In genomic region chr2:68430493-68430892, GRCm38 (mm10) we compare ENCODE assay signal across 9 mouse cellular contexts. TPM values are rescaled to one million over a fixed set of nuclear protein-coding genes. Genes with fewer than 3 reads are reported as not detected.
A peak's percentile ranks its signal among the peaks of the same experiment; 100 is the strongest.
DNase-seq lines count a peak whose midpoint lies in the region; ATAC-seq and TF ChIP-seq lines count a peak whose summit lies in the region.
"Had no signal": no experiment of that assay in that cellular context is flagged by ENCODE, and none has a peak within 500 bp of the region (broad histone marks: within the 10 kb centered on the region; RNA-seq: fewer than 3 reads in every experiment).

No protein-coding gene starts in this region.

- TF ChIP-seq POLR2A in cerebellum, adult 2 months (IDR thresholded peaks at IDR 0.05; ENCODE audit: borderline replicate concordance, insufficient read depth, low read length): no peak

- no peak for ATAC-seq in midbrain, postnatal 0 days (ENCODE audit: low FRiP score)
- ATAC-seq in lung, postnatal 0 days: peak; percentile 27

- H3K36me3 ChIP-seq in midbrain, postnatal 0 days (ENCODE audit: insufficient read depth, low read length): no peaks in the 10 kb centered on the region
- H3K36me3 ChIP-seq in midbrain, embryonic 10.5 days: peaks cover 10% of the 10 kb centered on the region
- no peaks in the 10 kb centered on the region for H3K36me3 ChIP-seq in lung, postnatal 0 days (ENCODE audit: insufficient read depth, low read length)

- peak; percentile 43; the same call in 1 of the 2 replicates for TF ChIP-seq CTCF in cerebellum, adult 2 months (IDR thresholded peaks at IDR 0.05; ENCODE audit: borderline replicate concordance, insufficient read depth, low read depth, low read length)
- peak; percentile 31 for TF ChIP-seq CTCF in midbrain, postnatal 0 days (IDR thresholded peaks at IDR 0.05)
- TF ChIP-seq CTCF in lung, postnatal 0 days (IDR thresholded peaks at IDR 0.05): peak; percentile 71

- peak in 1 of 2 experiments; percentile 44 for DNase-seq in cerebellum, adult 2 months
- DNase-seq in cerebellum, adult 11-12 months: no peak
- DNase-seq in midbrain, postnatal 0 days (ENCODE audit: low spot score): no peak
- no peak for DNase-seq in midbrain, embryonic 10.5 days (ENCODE audit: low spot score)
- peak; percentile 35 for DNase-seq in lung, postnatal 0 days (ENCODE audit: low spot score)
- DNase-seq in thymus, postnatal 14 days: peak; percentile 85
- DNase-seq in ovary, postnatal 10 days (ENCODE audit: low spot score): no peak
- no peak for DNase-seq in adrenal gland, adult 2 months
- DNase-seq: left cerebral cortex, postnatal 4 days had no signal

- H3K9ac ChIP-seq in midbrain, postnatal 0 days (replicated peaks; ENCODE audit: low read length, poor library complexity, severe bottlenecking): no peak overlapping the region
- H3K9ac ChIP-seq in lung, postnatal 0 days (replicated peaks; ENCODE audit: low read depth): no peak overlapping the region

- no peak for TF ChIP-seq EP300 in lung, postnatal 0 days (IDR thresholded peaks at IDR 0.05)

- no peak overlapping the region for H3K4me2 ChIP-seq in midbrain, postnatal 0 days (ENCODE audit: low read depth, low read length, poor library complexity, severe bottlenecking)
- H3K4me2 ChIP-seq in lung, postnatal 0 days (replicated peaks; ENCODE audit: low read depth, low read length): no peak overlapping the region

- H3K9me3 ChIP-seq in midbrain, postnatal 0 days (ENCODE audit: low read length): no peaks in the 10 kb centered on the region
- no peaks in the 10 kb centered on the region for H3K9me3 ChIP-seq in midbrain, embryonic 10.5 days (replicated peaks)
- no peaks in the 10 kb centered on the region for H3K9me3 ChIP-seq in lung, postnatal 0 days (ENCODE audit: low read length)

- H3K4me1 ChIP-seq in cerebellum, adult 2 months (ENCODE audit: control insufficient read depth, insufficient read depth, low read length): peaks cover 11% of the 10 kb centered on the region
- H3K4me1 ChIP-seq in midbrain, postnatal 0 days (ENCODE audit: insufficient read depth, low read length): no peaks in the 10 kb centered on the region; the same call in 1 of the 2 replicates
- H3K4me1 ChIP-seq in midbrain, embryonic 10.5 days: peaks cover 24% of the 10 kb centered on the region
- H3K4me1 ChIP-seq in lung, postnatal 0 days (ENCODE audit: insufficient read depth, low read depth, low read length): peaks cover 10% of the 10 kb centered on the region; the same call in 1 of the 2 replicates

- no peaks in the 10 kb centered on the region for H3K27me3 ChIP-seq in cerebellum, adult 2 months (ENCODE audit: control insufficient read depth, insufficient read depth, low read length)
- H3K27me3 ChIP-seq in midbrain, postnatal 0 days (ENCODE audit: insufficient read depth, low read length): no peaks in the 10 kb centered on the region
- H3K27me3 ChIP-seq in midbrain, embryonic 10.5 days (ENCODE audit: low read depth, poor library complexity, severe bottlenecking): no peaks in the 10 kb centered on the region
- H3K27me3 ChIP-seq in lung, postnatal 0 days (replicated peaks; ENCODE audit: insufficient read depth, low read length): no peaks in the 10 kb centered on the region

- H3K27ac ChIP-seq in cerebellum, adult 2 months (ENCODE audit: insufficient read depth, low read length): no peak overlapping the region
- no peak overlapping the region for H3K27ac ChIP-seq in midbrain, postnatal 0 days (ENCODE audit: low read depth, low read length)
- H3K27ac ChIP-seq in midbrain, embryonic 10.5 days (replicated peaks): no peak overlapping the region
- H3K27ac ChIP-seq in lung, postnatal 0 days (ENCODE audit: low read length): peak overlapping the region; percentile 82; the same call in 1 of the 2 replicates

- no peak overlapping the region for H3K4me3 ChIP-seq in cerebellum, adult 2 months (replicated peaks; ENCODE audit: insufficient read depth, low read depth, low read length)
- no peak overlapping the region for H3K4me3 ChIP-seq in midbrain, postnatal 0 days (ENCODE audit: low read depth, low read length)
- H3K4me3 ChIP-seq in midbrain, embryonic 10.5 days: no peak overlapping the region
- H3K4me3 ChIP-seq in lung, postnatal 0 days (ENCODE audit: low read depth, low read length): no peak overlapping the region

- WGBS in cerebellum, adult 2 months: 75% methylated on average over 5 of the region's 5 CpGs
- WGBS in midbrain, postnatal 0 days: 92% methylated on average over 5 of the region's 5 CpGs
- WGBS in midbrain, embryonic 10.5 days: 89% methylated on average over 5 of the region's 5 CpGs
- 57% methylated on average over 5 of the region's 5 CpGs for WGBS in lung, postnatal 0 days

RNA-seq across cellular contexts. Expression of gene Stk39, which starts 41.6 kb away (rescaled TPM):
- polyA plus RNA-seq in cerebellum, adult 2 months (2012; rRNA removed): 47.9 and 49.8 TPM in 2 replicates
- total RNA-seq in midbrain, postnatal 0 days (2014; rRNA removed): 33.9 and 37.9 TPM in 2 replicates
- polyA plus RNA-seq in midbrain, postnatal 0 days (2015; fragmentation: Nextera tagmentation; extraction: Ambion mirVana): 20.9 and 23.4 TPM in 2 replicates
- 30.1 and 37.5 TPM in 2 replicates for polyA plus RNA-seq in midbrain, embryonic 10.5 days (2016; fragmentation: Nextera tagmentation; extraction: Ambion mirVana)
- 11.8 and 12.0 TPM in 2 replicates for polyA plus RNA-seq in lung, postnatal 0 days (2015; fragmentation: Nextera tagmentation; extraction: Ambion mirVana)
- 10 to 100 TPM; 70.2 to 96.2 TPM for total RNA-seq in adrenal gland, adult 2 months (2021)
- polyA plus RNA-seq in adrenal gland, adult 2 months (2012; rRNA removed): 18.3 and 27.3 TPM in 2 replicates

Comparison
In these comparisons a context has a peak if more than half of its experiments do, and no peak if none do; other contexts are left out.
1. DNase-seq: peak in lung, postnatal 0 days (single experiment) and thymus, postnatal 14 days (single experiment); none in cerebellum, adult 11-12 months (single experiment), midbrain, postnatal 0 days (single experiment), midbrain, embryonic 10.5 days (single experiment), ovary, postnatal 10 days (single experiment) and adrenal gland, adult 2 months (single experiment).
2. Peak in every context shown above with its lines, with median percentiles within 50 percentile points of each other: CTCF ChIP-seq.